Mouse (Mus musculus): Measurements from ENCODE around the gene Ipmk.

- TF ChIP-seq POLR2A (IDR thresholded peaks at IDR 0.05; ENCODE audit: low read depth, low read length), result no peak
- no peak for TF ChIP-seq CTCF (IDR thresholded peaks at IDR 0.05; ENCODE audit: borderline replicate concordance, insufficient read depth, low read length)
Measured at GRCm38 (mm10) chr10:71302490-71302889, 45.1 kb upstream of the Ipmk start.

Data from embryonic fibroblast, embryonic 13.5 days (primary cell).